Mouse (Mus musculus) cerebellum, adult (tissue): ENCODE results near the gene Spryd3.
"Not testable (repeated sequence)": the region's sequence is repeated elsewhere in the genome, so short reads cannot be mapped to it uniquely, and the experiment has no call there.

Source experiments
- ATAC-seq: cut with Nextera tagmentation; 2 replicates; pipeline ENCODE4 v1.9.2; 2017; ENCODE audit warnings: mild to moderate bottlenecking, moderate library complexity, mixed read lengths; ENCODE audit not compliant: insufficient number of reproducible peaks, low FRiP score, low TSS enrichment

Spryd3 gene

DNA sequence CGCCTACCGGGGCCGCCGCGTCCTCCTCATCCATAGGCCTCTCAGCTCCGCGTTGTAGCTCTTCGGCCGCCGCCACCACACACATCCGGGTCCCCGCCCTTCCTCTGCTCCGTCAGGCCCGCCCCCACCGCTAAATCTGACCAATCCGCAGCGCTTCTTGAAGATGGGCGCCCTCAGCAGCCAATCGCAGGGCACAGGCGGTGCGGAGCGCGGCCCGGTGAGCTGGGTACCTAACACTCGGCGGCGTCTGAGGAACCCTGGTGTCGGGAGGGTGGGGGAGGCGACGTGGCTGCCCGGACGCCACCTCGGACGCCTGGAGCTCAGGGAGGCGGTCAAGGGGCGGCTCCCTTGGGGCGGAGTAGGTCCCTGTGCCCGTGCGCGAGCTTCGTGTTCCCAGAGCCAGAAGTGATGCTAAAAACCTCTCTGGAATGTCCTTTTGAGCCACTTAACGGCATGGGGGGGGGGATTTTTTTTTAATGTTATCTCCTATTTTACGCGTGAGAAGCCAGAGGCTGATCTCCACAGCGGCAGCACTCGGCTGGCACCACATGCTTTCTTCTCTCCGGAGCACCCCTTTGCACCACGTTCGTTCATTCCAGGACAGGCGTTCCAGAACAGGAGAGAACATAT lies at the start of gene Spryd3:
TSS of gene Spryd3 (minus strand) at position 106 of the 630 bp plus-strand sequence.
- ATAC-seq: peak; percentile 100

GRCm38 (mm10) chr15:102183076-102183475 lies 47.0 kb upstream of the Spryd3 start:
- no peak for ATAC-seq

DNA sequence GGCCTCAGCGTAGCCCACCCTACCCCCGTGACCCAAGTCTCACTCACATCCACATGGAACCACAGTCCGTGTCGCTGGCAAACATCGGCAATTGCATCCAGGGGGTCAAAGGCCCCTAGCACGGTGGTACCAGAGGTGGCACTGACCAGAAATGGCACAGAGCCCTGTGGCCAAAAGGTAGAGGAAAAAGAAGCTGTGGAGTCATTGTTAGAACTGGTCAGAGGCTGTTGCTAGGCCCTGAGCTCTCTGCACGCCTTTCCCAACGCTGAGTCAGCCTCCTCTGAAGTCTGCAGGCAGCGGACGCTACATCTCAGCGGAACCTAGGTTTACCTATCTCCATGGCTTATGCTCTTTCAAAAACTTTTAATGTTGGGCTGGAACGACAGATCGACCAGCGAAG lies 43.9 kb upstream of the Spryd3 start:
- ATAC-seq: no peak

GRCm38 (mm10) chr15:102179106-102179505 lies 43.1 kb upstream of the Spryd3 start:
- no peak for ATAC-seq

- peak; percentile 64; the same call in 1 of the 2 replicates for ATAC-seq
Measured at GRCm38 (mm10) chr15:102178279-102178678, 42.2 kb upstream of the Spryd3 start.

DNA sequence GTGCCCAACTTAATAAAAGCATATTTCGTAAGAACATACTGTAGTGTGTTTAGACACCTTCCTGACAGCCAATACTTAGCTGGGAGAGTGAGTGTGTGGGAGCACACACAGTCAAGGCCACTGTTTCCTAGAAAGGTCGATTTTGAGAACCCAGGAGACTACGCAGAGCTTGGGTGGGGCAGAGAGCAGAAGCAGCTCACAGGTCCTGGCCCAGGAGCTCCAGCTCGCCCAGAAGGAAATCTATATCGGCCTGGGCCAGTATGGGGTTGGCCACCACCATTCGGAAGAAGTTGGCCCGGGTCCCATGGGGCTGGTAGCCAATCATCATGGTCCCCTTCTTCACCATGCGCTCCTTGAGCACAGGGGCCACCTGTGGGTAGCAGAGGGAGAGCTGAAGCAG lies 41.4 kb upstream of the Spryd3 start:
- ATAC-seq: no peak

GRCm38 (mm10) chr15:102176571-102177316 lies 40.7 kb upstream of the Spryd3 start:
- no peak for ATAC-seq

DNA sequence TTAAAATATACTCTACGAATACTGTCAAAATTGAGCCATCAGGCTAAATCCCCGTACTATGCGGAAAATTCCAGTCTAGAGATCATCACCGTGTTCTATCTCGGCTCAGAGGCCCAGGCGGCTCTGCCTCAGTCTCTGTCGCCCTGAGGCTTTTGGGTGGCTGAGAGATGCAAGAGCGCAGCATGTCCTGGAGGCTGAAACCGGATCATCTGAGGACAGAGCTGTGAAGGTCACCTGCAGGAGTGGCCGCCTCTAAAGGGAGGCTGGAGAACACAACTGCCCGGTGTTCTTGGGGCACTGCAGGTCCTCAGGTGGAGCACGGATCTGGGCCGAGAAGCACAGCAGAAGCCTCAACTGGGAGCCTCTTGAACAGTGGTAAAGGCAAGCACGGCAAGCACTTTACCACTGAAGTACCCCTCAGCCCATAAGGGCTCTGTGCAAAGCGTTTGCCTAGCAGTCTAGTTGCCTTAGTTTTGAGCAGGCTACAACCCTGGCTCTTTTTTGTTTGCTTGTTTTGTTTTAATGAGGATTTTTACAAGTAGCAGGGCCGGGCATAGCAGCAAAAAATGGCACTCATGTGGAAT lies 39.8 kb upstream of the Spryd3 start:
- no peak for ATAC-seq

DNA sequence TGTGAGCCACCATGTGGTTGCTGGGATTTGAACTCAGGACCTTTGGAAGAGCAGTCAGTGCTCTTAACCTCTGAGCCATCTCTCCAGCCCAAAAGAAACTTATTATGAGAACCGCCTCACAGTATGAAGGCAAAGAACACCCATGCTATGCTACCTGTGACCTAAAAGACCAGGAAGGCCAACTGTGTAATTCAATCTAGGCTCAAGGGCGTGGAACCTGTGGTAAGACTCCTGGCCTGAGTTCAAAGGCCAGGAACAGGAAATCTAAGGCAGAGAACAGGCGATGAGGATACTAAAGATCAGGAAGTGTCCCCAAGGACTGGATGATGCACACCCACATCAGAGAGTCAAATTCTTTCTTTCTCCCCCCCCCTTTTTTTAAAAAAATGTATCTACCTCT lies 37.5 kb upstream of the Spryd3 start:
- no peak for ATAC-seq

GRCm38 (mm10) chr15:102169064-102169463 lies 33.0 kb upstream of the Spryd3 start:
- ATAC-seq: no peak

GRCm38 (mm10) chr15:102167620-102168021 lies 31.6 kb upstream of the Spryd3 start:
- ATAC-seq: no peak

DNA sequence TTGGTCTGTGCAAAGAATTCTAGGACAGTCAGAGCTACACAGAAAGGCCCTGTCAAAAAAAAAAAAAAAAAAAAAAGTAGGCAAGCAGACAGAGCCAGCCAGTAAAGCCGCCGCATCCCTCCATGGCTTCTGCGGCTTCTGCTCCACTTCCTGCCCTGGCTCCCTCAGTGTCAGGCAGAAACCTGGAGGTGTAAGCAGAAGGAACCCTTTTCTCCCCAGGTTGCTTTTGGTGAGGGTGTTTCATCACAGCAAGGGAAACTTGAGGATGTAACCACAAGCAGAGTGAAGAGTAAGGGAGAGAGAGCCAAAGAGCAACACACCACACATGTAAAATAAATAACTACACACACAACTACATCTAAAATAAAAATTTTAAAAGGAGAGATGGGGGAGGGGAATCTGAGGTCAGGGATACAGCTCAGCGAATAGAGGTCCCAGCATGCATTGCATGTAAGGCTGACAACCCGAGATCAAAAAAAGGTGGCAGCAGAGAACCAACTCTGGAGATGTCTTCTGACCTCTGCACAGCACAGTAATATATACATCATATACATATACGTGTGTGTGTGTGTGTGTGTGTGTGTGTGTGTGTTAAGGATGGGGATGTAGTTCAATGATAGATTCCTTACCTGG lies 29.6 kb upstream of the Spryd3 start:
- ATAC-seq: no peak

DNA sequence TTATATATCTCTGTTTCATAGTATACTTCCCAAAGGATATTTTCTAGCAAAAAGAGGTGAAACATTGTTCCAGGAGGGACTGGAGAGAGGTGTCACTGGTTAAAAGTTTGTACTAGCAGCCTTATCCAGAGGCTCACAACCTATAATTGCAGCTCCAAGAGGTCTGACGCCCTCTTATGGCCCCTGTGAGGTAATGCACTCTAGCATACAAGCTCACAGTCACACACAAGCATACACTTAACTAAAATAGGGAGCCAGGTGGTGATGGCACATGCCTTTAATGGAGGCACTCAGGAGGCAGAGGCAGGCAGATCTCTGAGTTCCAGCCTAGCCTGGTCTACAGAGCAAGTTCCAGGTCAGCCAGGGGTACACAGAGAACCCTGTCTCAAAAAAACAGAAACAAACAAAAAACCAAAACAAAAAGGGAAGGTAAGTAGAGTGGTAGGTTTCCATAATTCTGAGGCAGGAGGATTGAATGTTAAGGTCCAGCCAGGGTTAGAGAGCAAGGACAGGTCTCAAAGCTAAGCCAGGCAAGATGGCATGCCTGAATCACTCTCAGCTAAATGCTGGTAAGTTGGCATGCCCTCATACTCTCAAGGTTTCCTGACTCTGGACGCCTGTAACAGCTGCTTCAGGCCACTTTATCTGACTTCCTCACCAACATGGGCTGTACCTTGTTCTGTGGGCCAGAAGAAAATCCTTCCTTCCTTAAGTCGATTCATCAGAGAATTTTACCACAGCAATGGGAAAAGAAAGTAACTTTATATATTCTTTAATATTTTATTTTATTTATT lies 28.1 kb upstream of the Spryd3 start:
- no peak for ATAC-seq

- no peak for ATAC-seq
Measured at GRCm38 (mm10) chr15:102160415-102161060, 24.5 kb upstream of the Spryd3 start.

GRCm38 (mm10) chr15:102156836-102157235 lies 20.8 kb upstream of the Spryd3 start:
- no peak for ATAC-seq

- ATAC-seq: not testable (repeated sequence)
Measured at GRCm38 (mm10) chr15:102155006-102155405, 19.0 kb upstream of the Spryd3 start.

GRCm38 (mm10) chr15:102152646-102153045 lies 16.6 kb upstream of the Spryd3 start:
- no peak for ATAC-seq

DNA sequence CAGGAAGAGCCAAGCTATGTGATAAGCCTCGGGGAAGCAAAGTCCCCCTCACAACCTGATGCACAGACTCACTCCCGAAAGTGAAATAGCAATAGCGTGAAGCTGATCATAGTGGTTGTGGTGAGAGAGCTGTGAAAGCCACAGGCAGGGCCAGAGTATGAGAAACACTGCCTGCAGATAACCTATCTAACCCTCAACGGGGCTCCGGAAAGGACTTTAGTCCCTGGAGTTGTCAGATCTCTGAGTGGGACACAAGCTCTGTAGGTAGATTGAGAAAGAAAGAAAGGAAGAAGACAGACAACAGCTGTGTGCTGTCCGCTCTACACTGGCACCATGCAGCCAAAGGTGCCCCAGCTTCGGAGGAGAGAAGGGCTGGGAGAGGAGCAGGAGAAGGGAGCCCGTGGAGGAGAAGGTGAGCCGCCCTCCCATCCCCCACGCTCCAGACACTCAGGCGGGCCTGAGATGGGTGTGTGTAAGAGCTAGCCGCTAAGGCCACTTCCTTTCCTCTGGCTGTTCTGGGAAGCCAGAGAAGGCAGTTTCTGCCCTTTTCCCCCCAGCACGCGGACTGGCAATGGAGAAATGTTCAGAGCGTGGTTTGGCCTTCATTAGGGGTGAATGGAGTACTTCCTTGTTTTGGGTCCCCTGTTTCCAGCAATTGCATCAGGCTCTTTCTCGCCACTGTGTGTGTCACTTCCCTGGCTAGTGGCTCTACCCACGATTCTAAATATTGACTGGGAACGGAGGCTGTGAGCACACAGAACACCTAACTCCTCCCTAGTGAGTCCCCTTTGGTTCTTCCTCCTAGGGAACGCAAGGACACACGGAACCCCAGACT lies 14.5 kb upstream of the Spryd3 start, which contains the start of gene Soat2:
TSS of gene Soat2 (plus strand) at position 226 of the 835 bp plus-strand sequence.
- no peak for ATAC-seq

GRCm38 (mm10) chr15:102149561-102149960 lies 13.5 kb upstream of the Spryd3 start:
- no peak for ATAC-seq
